Mouse (Mus musculus): ENCODE data around the gene Gm17571. TPM values are rescaled to one million over a fixed set of nuclear protein-coding genes. Genes with fewer than 3 reads are reported as not detected.

Gm17571 gene
- not detected in 2 replicates for total RNA-seq (2014; rRNA removed)
- not detected in 2 replicates for polyA plus RNA-seq (2015; fragmentation: Nextera tagmentation; extraction: Ambion mirVana)

- Histone ChIP-seq H3K27me3 (ENCODE audit: insufficient read depth, low read length) (no peaks in the 10 kb centered on the region), H3K4me3 (ENCODE audit: low read length) (no peak within 1 kb of the TSS), H3K4me2 (ENCODE audit: low read depth, low read length) (no peak within 1 kb of the TSS), H3K9ac (replicated peaks; ENCODE audit: low read length) (no peak within 1 kb of the TSS), H3K4me1 (ENCODE audit: insufficient read depth, low read length) (peaks cover 4% of the 10 kb centered on the region; the same call in 1 of the 2 replicates), H3K36me3 (ENCODE audit: insufficient read depth, low read length) (no peaks in the 10 kb centered on the region), H3K9me3 (ENCODE audit: low read length) (no peaks in the 10 kb centered on the region), H3K27ac (no peak within 1 kb of the TSS)
- WGBS = 82% methylated on average over 4 of the region's 4 CpGs
- no peak for TF ChIP-seq CTCF (IDR thresholded peaks at IDR 0.05; ENCODE audit: low read depth)
- DNase-seq (ENCODE audit: low spot score) (no peak), ATAC-seq (no peak)
Measured at GRCm38 (mm10) chr9:13446703-13447285, at the start of gene Gm17571. TSS of gene Gm17571 (minus strand) at chr9:13446753.

- H3K9me3 ChIP-seq (ENCODE audit: low read length) = no peaks in the 10 kb centered on the region
- no peaks in the 10 kb centered on the region; the same call in 1 of the 2 replicates for H3K4me1 ChIP-seq (ENCODE audit: insufficient read depth, low read length)
- H3K4me2 ChIP-seq (ENCODE audit: low read depth, low read length) = no peak overlapping the region
- TF ChIP-seq CTCF (IDR thresholded peaks at IDR 0.05; ENCODE audit: low read depth) = no peak
- no peak overlapping the region for H3K9ac ChIP-seq (replicated peaks; ENCODE audit: low read length)
- no peak overlapping the region for H3K4me3 ChIP-seq (ENCODE audit: low read length)
- ATAC-seq (no peak), DNase-seq (ENCODE audit: low spot score) (no peak)
- no peaks in the 10 kb centered on the region for H3K27me3 ChIP-seq (ENCODE audit: insufficient read depth, low read length)
- no peaks in the 10 kb centered on the region for H3K36me3 ChIP-seq (ENCODE audit: insufficient read depth, low read length)
- no peak overlapping the region for H3K27ac ChIP-seq
Measured at GRCm38 (mm10) chr9:13495530-13495929, 49.0 kb upstream of the Gm17571 start.

GRCm38 (mm10) chr9:13493746-13494145 is 47.2 kb upstream of the Gm17571 start:
- H3K36me3 ChIP-seq (ENCODE audit: insufficient read depth, low read length) = no peaks in the 10 kb centered on the region
- H3K9me3 ChIP-seq (ENCODE audit: low read length) = no peaks in the 10 kb centered on the region
- 93% methylated on average over 2 of the region's 2 CpGs for WGBS
- DNase-seq (ENCODE audit: low spot score) (no peak), ATAC-seq (no peak)
- no peak overlapping the region for H3K9ac ChIP-seq (replicated peaks; ENCODE audit: low read length)
- TF ChIP-seq CTCF (IDR thresholded peaks at IDR 0.05; ENCODE audit: low read depth) = no peak
- H3K4me1 ChIP-seq (ENCODE audit: insufficient read depth, low read length) = no peaks in the 10 kb centered on the region; the same call in 1 of the 2 replicates
- H3K27ac ChIP-seq = no peak overlapping the region
- H3K27me3 ChIP-seq (ENCODE audit: insufficient read depth, low read length) = no peaks in the 10 kb centered on the region
- no peak overlapping the region for H3K4me3 ChIP-seq (ENCODE audit: low read length)
- no peak overlapping the region for H3K4me2 ChIP-seq (ENCODE audit: low read depth, low read length)

DNA sequence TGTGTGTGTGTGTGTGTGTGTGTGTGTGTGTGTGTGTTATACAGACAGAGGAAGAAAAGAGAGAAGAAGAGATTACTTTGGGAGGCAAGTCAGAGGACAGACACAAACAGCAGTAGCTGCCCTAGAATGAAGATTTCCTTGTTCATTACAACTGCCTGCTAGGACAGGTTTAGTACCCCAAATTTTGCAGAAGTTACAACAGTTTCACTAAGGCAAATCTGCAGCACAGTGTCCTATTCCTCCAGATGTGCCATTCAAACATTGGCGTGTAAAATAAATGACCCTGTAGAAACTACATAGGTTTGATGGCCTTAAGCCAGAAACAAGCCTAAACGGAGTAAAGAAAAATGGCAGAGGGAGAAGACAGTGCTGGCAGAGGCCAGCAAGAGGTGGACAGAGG is 46.3 kb upstream of the Gm17571 start:
- WGBS = 56% methylated on average over 2 of the region's 2 CpGs
- no peaks in the 10 kb centered on the region; the same call in 1 of the 2 replicates for H3K4me1 ChIP-seq (ENCODE audit: insufficient read depth, low read length)
- no peaks in the 10 kb centered on the region for H3K36me3 ChIP-seq (ENCODE audit: insufficient read depth, low read length)
- no peak overlapping the region for H3K4me3 ChIP-seq (ENCODE audit: low read length)
- H3K27ac ChIP-seq = no peak overlapping the region
- no peak overlapping the region for H3K4me2 ChIP-seq (ENCODE audit: low read depth, low read length)
- H3K27me3 ChIP-seq (ENCODE audit: insufficient read depth, low read length) = no peaks in the 10 kb centered on the region
- H3K9me3 ChIP-seq (ENCODE audit: low read length) = no peaks in the 10 kb centered on the region
- no peak overlapping the region for H3K9ac ChIP-seq (replicated peaks; ENCODE audit: low read length)
- ATAC-seq (no peak), DNase-seq (ENCODE audit: low spot score) (no peak)
- TF ChIP-seq CTCF (IDR thresholded peaks at IDR 0.05; ENCODE audit: low read depth) = no peak

GRCm38 (mm10) chr9:13491854-13492620 is 45.5 kb upstream of the Gm17571 start:
- Histone ChIP-seq H3K9me3 (ENCODE audit: low read length) (no peaks in the 10 kb centered on the region), H3K36me3 (ENCODE audit: insufficient read depth, low read length) (no peaks in the 10 kb centered on the region), H3K4me2 (ENCODE audit: low read depth, low read length) (no peak overlapping the region), H3K27me3 (ENCODE audit: insufficient read depth, low read length) (no peaks in the 10 kb centered on the region), H3K4me1 (ENCODE audit: insufficient read depth, low read length) (no peaks in the 10 kb centered on the region), H3K27ac (no peak overlapping the region), H3K9ac (replicated peaks; ENCODE audit: low read length) (no peak overlapping the region), H3K4me3 (ENCODE audit: low read length) (no peak overlapping the region)
- WGBS = 85% methylated on average over 9 of the region's 9 CpGs
- no peak for DNase-seq (ENCODE audit: low spot score)
- ATAC-seq = no peak
- TF ChIP-seq CTCF (IDR thresholded peaks at IDR 0.05; ENCODE audit: low read depth) = no peak

GRCm38 (mm10) chr9:13491107-13491506 is 44.6 kb upstream of the Gm17571 start:
- Histone ChIP-seq H3K36me3 (ENCODE audit: insufficient read depth, low read length) (no peaks in the 10 kb centered on the region), H3K27ac (no peak overlapping the region), H3K27me3 (ENCODE audit: insufficient read depth, low read length) (no peaks in the 10 kb centered on the region), H3K4me1 (ENCODE audit: insufficient read depth, low read length) (no peaks in the 10 kb centered on the region), H3K9me3 (ENCODE audit: low read length) (no peaks in the 10 kb centered on the region), H3K4me2 (ENCODE audit: low read depth, low read length) (no peak overlapping the region), H3K9ac (replicated peaks; ENCODE audit: low read length) (no peak overlapping the region), H3K4me3 (ENCODE audit: low read length) (no peak overlapping the region)
- WGBS = 53% methylated on average over 1 of the region's 1 CpGs
- no peak for TF ChIP-seq CTCF (IDR thresholded peaks at IDR 0.05; ENCODE audit: low read depth)
- ATAC-seq = no peak
- DNase-seq (ENCODE audit: low spot score) = no peak

DNA sequence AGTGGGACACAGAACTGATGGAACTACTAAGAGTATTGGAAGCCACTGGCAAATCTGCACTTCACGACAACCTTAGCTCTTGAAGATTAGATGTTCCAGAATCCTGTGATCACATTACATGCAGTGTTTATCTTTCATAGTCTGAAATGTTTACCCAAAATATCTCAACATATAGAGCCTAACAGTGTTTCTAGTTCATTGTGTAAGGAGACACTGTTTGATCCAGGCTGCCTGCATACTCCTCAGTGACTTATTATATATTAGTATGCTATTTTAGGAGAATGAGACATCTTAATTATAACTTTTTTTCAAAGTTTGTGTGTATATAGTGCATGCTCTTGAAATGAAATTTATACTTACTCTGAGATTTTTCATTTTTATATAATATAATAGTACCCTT is 39.4 kb upstream of the Gm17571 start:
- Histone ChIP-seq H3K4me3 (ENCODE audit: low read length) (no peak overlapping the region), H3K36me3 (ENCODE audit: insufficient read depth, low read length) (no peaks in the 10 kb centered on the region), H3K27me3 (ENCODE audit: insufficient read depth, low read length) (no peaks in the 10 kb centered on the region), H3K4me1 (ENCODE audit: insufficient read depth, low read length) (0 out of 2 replicates have a peak, but pooled peaks cover 10% of the 10 kb centered on the region), H3K27ac (no peak overlapping the region), H3K4me2 (ENCODE audit: low read depth, low read length) (no peak overlapping the region), H3K9ac (replicated peaks; ENCODE audit: low read length) (no peak overlapping the region), H3K9me3 (ENCODE audit: low read length) (no peaks in the 10 kb centered on the region)
- DNase-seq (ENCODE audit: low spot score) (no peak), ATAC-seq (no peak)
- 75% methylated on average over 1 of the region's 1 CpGs for WGBS
- TF ChIP-seq CTCF (IDR thresholded peaks at IDR 0.05; ENCODE audit: low read depth) = no peak

All from hindbrain, postnatal 0 days (tissue).